Mouse (Mus musculus): Measurements from ENCODE around the gene Dpy30.
"Not testable (repeated sequence)": the region's sequence is repeated elsewhere in the genome, so short reads cannot be mapped to it uniquely, and the experiment has no call there.

Dpy30 gene

DNA sequence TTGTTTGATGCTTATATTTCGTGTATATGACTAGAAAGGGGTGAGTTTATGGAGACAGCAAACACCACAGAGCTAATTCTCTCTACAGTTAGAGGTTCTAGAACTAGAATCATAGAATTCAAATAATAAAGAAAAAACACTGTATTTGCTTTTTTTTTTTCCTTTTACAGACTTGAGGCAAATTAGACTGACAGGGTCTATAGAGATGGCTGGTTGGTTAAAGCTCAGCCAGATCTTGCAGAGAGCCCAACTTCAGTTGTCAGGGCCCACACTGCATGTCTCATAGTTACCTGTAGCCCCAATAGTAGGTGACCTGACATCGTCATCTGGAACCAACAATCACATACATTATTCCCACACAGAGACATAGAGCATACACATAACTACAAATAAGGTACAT is at the start of gene Dpy30:
Gene Dpy30, minus strand, starts transcription at position 101 of the 400 bp plus-strand sequence.
- no peak for DNase-seq (ENCODE audit: low spot score)

DNA sequence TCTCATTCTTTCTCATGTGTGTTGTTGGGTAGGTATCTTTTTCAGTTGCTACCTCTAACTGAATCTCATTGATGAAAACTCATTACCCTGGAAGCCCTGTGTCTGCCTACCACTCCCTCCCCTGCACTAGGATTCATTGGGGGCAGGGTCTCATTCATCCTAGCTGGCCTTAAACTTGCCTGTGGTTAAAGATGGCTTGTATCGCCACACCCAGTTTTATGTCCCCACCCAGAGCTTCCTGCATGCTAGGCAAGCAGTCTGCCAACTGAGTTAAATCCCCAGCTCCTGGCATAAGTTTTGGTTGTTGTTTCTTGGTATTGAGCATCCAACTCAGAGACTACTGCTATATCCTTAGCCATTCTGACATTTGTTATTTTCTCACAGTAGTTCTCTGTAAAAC is 39.8 kb upstream of the Dpy30 start:
- DNase-seq (ENCODE audit: low spot score) = no peak

DNA sequence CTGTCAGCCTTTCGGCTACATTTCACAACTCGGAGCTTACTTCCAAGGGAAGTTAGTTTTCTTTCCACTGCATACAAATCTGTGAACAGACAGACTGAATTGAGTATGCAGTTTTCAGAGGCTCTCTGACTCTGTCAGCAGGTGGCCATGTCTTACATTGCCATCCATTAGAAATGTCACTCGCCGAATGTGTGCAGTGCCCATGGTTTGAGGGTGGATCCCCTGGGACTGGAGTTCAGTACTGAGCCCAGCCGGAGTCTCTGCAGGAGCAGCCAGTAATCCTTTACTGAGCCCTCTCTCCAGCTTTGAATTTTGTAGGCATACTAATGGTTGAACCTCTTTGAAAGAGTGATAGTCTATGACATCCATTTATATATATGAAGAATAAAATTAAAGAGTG is 17.4 kb upstream of the Dpy30 start:
- DNase-seq (ENCODE audit: low spot score) = no peak

DNA sequence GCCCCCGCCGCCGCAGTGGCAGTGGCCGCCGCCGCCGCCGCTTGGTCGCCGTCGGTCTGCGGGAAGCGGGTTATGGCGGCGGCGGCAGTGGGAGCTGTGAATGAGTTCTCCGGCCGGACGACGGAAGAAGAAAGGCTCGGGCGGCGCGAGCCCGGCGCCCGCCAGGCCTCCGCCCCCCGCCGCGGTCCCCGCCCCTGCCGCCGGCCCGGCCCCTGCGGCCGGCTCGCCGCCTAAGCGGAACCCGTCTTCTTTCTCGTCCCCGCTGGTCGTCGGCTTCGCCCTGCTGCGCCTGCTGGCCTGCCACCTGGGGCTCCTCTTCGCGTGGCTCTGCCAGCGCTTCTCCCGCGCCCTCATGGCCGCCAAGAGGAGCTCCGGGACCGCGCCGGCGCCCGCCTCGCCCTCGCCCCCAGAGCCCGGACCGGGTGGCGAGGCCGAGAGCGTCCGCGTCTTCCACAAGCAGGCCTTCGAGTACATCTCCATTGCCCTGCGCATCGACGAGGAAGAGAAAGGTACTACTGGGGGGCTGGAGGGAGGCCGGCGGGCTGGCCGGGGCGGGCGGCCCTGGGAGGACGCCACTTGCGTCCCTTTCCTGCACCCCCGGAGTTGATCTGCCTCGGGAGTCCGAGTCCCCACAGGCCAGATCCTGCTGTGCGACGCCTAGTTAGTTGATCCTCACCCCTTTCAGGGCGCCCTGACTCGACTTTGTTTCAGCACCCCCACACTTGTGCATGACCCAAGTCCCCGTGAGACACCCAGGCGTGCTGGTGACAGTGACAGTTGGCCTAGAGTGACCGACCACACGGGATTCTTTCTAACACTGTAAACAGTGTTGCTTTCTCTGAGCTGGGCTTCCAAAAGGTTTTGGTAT is 15.4 kb upstream of the Dpy30 start, which contains the start of gene Spast:
Gene Spast, plus strand, starts transcription at position 51 of the 868 bp plus-strand sequence.
- DNase-seq (ENCODE audit: low spot score) = peak; percentile 56

DNA sequence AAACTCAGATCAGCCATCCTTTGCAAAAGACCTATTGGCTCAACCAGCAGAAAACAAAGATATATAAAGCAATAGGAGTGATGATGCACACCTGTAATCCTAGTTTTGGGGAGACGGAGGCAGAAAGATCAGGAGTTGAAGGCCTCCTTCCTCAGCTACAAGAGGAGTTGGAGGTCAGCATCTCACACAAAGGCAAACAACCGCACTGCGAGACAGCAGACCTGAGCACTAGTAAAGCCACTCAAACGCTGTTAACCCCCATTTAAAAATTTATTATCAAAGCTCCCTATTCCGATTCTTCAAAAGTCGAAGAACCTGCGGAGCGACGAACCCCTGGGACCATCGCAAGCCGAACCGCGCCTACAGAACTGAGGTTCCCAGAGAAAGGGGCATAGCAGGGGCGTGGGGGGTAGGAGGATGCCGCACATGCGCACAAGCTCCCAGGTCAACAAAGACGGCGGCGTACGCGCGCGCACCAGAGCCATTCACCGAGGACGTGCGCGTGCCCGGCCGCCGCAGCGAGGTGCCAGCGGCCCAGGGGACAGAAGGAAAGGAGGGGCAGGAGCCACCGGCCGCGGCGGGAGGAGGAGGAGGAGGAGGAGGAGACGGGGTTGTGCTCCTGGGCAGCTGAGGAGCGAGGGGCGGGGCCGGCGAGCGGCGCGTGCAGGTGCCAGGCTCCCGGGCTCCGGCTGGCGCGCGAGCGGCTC is 14.6 kb upstream of the Dpy30 start:
- peak; percentile 90 for DNase-seq (ENCODE audit: low spot score)

DNA sequence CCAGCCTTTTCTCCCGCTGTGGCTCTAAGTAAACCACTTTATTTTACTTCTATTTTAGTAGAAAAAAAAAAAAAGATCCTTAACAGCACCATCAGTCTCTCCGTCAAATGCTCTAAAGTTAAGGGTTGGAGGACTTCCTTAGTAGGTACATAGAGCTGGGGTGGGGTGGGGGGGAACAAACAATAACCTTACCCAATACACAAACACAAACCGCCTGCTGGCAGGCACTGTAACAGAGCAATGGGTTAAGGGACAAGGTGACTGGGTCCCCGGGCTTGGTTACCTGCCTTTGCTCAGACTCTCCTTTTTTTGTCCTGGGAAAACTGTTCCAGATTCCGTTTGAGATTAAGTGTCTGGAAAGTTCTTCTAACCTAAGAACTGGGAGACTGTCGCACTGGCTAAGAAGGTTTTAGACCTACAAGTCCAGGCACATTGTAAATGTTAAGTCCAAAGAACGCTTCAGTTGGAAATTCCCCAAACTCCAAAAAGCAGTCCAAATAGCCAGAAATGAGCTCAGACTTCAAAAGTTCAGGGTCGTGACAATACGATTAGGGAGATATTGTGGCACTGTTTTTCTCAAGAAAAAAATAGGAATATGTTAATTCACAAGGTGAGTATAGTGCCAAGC is 7.4 kb upstream of the Dpy30 start:
- DNase-seq (ENCODE audit: low spot score) = no peak

DNA sequence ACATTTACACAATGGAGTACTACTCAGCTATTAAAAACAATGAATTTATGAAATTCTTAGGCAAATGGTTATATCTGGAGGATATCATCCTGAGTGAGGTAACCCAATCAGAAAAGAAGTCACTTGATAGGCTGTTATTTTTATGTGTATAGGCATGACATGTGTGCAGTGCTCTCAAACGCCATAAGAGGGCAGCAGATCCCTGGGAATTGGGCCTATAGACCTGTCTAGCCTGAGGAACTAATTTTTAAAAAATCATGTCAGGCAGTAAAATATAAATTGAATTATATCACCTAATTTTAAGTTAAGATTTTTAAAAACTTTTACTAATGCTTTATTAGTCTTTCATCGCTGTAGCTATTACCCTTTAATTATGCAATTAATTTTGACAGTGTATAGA is 4.4 kb upstream of the Dpy30 start:
- DNase-seq (ENCODE audit: low spot score) = peak; percentile 54

DNA sequence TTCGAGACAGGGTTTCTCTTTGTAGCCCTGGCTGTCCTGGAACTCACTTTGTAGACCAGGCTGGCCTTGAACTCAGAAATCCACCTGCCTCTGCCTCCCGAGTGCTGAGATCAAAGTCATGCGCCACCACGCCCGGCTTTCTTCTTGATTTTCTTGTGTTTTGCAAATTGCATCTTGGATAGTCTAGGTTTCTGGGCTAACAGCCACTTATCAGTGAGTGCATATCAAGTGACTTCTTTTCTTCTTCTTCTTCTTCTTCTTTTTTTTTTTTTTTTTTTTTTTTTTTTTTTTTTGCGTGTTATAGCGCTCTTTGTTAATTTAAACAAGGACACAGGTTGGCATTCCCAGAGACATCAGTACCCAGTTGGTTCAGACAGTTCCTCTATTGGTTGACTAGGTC is 3.5 kb upstream of the Dpy30 start:
- DNase-seq (ENCODE audit: low spot score) = not testable (repeated sequence)

DNA sequence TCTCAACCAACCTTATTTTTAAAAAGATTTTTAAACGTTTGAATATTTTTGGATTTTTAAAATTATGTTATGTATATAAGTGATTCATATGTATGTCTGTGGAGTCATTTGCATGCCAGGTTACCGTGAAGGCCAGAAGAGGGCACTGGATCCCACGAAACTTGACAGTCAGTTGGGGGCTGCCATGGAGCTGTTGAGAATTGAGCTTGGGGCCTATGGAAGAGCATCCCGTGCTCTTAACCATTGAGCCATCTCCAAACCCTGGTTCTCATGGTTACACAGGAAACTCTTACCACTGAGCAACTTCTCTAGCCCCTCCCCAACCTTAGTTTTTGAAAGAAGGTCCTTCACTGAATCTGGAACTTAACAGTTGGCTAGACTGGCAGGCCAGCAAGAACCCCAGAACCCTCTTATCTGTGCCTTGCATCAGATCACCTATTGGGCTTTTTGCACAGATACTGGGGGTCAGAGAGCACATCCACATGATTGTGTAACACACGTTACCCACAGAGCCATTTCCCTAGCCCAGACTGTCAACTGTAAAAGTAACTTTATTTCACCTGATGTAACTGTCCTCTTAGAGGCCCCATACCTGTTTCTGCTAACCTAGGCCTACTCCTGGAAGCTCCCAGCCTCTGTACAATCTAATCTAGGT is 1.2 kb downstream of the Dpy30 start:
- DNase-seq (ENCODE audit: low spot score) = peak; percentile 4

DNA sequence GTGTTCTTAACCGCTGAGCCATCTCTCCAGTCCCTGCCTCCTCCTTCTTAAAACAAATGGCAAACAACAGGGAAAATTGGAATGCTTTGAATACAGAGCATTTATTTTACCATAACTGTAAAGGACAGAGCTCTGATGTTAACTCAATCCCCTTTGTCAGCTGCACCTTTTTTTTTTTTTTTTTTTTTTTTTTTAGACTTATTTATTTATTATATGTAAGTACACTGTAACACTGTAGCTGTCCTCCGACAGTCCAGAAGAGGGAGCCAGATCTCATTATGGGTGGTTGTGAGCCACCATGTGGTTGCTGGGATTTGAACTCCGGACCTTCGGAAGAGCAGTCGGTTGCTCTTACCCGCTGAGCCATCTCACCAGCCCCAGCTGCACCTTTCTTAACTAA is 5.0 kb downstream of the Dpy30 start:
- no peak for DNase-seq (ENCODE audit: low spot score)

DNA sequence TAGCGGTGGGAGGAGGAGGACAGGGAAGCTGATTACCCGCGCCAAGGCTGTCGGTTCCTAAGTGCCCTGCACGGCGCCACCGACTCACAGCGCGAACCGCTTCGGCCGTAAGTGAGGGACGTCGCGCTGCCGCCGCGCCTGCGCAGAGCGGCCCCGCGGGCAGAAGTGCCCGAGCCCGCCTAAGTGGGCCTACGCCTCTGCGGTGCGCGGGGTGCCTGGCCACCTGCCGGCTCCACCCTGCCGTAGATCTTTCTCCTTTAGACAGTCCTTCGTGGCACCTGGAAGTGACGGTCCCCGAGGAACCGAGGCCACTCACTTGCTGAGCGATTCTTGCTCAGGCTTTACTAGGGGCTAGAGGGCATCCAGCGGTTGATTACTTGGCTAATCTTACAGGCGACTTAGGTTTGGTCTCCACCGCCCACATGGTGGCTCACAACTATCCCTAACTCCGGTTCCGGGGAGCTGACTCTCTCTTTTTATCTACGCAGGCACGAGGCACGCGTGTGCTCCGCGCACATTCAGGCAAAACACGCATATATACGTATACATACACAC is 7.4 kb downstream of the Dpy30 start:
- DNase-seq (ENCODE audit: low spot score) = peak; percentile 91

DNA sequence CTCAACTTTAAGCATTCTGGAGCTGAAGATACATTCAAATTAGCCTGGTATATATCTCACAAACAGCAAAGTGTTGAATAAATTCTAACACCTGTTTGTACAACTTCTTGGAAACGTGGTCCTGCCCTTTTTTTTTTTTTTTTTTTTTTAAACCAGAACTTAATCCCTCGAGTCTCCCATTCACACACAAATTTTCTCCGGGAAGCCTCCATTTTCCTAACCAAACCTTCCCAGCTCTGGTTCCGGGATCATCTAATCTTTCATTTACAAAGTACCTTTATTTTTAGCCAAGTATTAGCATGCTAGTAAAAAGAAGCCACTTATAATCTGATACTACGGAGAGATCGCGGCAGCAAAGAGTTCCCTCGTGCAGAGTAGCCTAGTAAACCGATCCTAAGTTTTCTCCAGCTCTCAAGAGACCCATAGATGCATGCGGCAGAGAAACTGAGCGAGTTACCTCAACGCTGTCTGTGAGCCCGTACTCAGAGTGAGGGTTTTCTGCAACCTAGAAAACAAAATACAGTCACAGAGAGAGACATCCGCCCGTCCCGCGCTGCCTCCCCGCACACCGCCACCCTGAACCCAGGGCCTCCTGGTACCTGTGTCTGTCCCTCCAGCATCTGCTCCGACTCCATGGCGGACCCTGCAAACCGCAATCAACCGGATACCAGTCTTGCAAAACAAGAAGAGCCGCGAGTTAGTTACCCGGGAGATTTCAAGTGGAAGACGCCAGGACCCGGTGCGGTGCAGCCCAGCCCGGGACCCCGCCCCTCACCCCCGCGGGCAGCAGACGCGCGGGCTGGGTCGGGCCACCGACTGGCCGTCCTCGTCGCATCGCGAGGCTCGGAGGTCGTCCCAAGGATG is 8.1 kb downstream of the Dpy30 start:
- no peak for DNase-seq (ENCODE audit: low spot score)

DNA sequence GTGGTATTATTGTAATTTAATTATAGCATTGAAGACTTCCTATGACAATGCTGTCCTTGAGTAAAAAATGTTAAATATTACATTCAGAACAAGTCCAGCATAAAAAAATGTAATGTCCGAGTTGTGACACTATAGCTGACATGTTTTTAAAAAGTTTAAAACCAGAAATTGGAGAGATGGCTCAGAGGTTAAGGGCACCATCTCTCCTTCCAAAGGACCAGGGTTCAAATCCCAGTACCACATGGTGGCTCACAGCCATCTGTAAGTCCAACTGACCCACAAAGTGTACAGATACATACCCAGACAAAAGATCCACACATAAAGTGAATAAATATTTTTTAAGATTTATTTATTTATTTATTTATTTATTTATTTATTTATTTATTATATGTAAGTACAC is 17.7 kb downstream of the Dpy30 start:
- no peak for DNase-seq (ENCODE audit: low spot score)

DNA sequence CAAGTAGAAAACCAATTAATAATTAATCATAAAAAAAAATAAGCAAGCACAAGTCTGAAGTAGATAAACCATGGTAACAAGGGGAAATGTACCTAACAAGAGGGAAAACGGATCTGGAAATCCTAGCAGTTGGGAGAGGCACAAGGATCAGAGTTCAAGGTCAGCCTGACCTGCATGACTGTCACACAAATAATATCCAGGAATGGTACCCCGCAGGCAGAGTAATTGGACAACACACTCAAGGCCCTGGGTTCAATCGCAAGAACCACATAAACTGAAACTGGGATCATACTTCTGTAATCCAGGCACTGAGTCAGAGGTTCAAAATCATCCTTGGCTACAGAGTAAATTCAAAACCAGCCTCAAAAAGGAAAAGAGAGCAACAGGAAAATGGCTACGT is 18.1 kb downstream of the Dpy30 start:
- DNase-seq (ENCODE audit: low spot score) = no peak

DNA sequence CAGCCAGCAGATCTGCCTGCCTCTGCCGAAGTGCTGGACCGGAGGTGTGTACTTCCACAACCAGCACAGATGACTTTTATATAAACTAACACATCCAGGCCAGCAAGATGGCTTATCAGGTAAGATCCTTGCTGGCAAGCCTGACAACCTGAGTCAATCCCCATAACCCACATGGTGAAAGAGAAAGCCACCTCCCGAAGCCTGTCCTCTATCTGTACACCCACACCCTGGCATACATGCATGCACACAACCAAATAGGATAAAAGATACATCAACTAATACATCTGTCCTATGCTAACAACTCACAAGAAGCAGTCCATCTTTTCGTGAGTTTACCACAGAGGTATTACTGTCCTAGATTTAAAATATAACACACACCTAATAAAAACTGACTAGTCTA is 19.7 kb downstream of the Dpy30 start:
- DNase-seq (ENCODE audit: low spot score) = no peak

DNA sequence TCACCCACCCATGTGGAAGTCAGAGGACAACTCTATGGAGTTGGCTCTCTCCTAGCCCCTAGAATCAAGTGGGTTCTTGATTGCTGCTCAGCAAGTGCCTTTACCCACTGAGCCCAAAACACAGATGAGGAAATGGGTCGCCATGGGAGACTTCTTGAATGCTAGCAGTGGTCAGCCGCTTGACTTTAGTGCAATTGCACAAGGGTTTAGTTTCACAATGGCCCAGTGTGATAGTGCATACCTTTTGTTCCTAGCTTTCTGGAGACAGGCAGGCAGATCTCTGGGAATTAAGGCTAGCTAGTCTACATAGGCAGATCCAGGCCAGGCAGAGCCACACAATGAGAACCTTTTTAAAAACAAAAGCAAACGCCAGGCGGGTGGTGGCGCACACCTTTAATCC is 23.7 kb downstream of the Dpy30 start:
- no peak for DNase-seq (ENCODE audit: low spot score)

DNA sequence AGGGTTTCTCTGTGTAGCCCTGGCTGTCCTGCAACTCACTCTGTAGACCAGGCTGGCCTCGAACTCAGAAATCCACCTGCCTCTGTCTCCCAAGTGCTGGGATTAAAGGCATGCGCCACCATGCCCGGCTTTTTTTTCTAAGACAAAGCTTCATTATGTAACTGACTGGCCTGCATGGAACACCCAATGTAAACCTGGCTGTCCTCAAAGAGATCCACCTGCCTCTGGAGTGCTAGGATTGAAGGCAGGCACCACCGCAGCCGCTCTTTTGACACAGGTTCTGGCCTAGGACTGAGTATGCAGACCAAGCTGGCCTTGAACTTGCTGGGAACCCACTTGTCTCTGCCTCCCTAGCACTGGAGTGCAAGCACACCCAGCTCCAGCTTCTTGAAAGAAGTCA is 26.8 kb downstream of the Dpy30 start:
- DNase-seq (ENCODE audit: low spot score) = not testable (repeated sequence)

DNA sequence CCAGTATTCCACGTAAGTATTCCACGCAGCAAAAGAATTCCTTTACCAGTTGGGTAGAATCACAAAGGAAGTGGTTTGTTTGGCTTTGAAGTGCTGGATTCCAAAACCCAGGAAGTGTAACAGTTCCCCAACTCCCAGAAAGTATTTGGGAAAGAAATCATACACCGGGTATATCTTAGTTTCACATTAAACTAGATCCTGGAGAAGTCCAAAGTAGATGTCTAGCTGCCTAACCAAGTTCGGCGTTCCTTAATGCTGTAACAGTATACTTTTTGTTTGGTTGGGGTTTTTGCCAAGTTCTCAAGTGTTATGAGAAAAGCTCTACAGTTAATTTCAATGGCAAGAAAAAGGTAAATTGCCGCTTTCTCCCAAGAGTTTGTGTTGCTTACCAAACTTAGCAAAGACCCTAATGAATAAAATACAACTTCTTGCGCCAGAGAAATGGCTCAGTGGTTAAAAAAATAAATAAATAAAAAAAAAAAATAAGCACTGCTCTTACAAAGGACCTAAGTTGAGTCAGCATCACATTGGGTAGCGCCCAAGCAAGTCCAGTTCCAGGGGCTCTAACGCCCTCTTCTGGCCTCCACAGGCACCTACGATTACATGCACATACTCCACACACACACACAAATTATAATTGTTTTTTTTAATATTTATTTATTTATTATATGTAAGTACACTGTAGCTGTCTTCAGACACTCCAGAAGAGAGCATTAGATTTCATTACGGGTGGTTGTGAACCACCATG is 27.5 kb downstream of the Dpy30 start:
- peak; percentile 37 for DNase-seq (ENCODE audit: low spot score)

DNA sequence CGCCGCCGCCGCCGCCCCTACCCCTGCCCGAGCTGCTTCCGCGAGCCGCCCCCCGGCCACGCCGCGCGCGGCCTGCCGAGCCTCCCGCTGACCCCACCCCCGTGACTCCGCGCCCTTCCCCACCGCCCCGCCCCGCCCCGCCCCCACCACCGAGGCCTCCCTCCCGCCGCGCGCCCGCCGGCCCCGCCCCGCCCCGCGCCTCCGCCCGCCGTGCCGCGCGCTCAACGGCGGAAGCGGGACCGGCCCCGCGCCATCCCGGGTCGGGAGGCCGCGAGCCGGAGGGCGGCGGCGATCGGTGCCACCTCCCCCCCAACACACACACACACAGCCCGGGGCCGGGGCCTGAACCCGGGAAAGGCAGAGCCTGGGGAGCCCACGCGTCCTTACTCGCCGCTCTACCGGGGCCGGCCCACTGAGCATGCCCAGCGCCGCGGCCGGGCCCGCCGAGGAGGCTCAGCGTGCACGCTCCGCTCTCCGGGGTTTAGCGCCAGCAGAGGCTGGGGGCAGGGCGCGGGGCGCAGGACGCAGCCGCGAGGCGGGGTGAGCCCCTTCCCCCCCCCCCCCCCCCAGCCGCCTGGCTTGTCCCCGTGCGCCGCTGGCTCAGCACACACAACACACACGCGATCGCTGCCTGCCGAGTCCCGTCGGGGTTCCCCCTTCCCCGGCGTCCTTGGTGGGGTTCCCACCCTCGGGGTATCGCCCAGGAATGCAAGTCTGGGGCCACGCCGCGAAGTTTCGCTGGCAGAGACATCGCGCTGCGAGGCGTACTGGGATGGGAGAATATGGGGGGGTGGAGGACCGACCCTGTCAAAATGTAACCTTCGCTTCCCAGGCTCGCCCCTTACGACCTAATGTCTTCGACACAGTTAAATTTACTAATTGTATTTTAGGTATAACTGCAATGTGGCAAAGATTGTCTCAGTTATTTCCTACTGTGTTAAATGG is 28.4 kb downstream of the Dpy30 start, which contains the start of gene Memo1:
Gene Memo1, minus strand, starts transcription at position 496 of the 945 bp plus-strand sequence.
- peak; percentile 81 for DNase-seq (ENCODE audit: low spot score)
